Mouse (Mus musculus) forebrain, embryonic 15.5 days (tissue): ENCODE measurements at regions not wholly inside any gene's neighbourhood (a gene's known extent, or its start where the extent isn't known, plus 50 kb on each side); places are given as distances from the start of the nearest gene placed in this dataset.
A peak's percentile ranks its signal among the peaks of the same experiment; 100 is the strongest.

Experiments used
- ATAC-seq: fragments of 200-750 bp; cut with Nextera tagmentation; replicated peaks from 2 replicates; pipeline ENCODE4 v1.8.0; 2017; ENCODE audit warnings: mild to moderate bottlenecking, moderate TSS enrichment, moderate library complexity
- H3K27ac ChIP-seq: fragments of 300-500 bp; sonication (generic); replicated peaks from 2 replicates; pipeline ENCODE4 v1.5.1; 2015; ENCODE audit warnings: mild to moderate bottlenecking, inconsistent platforms
- H3K27me3 ChIP-seq: fragments of 300-500 bp; sonication (generic); 2 replicates; pipeline ENCODE4 v1.6.1; 2015; ENCODE audit warnings: inconsistent platforms
- H3K36me3 ChIP-seq: fragments of 300-500 bp; sonication (generic); 2 replicates; pipeline ENCODE4 v1.6.1; 2015; ENCODE audit warnings: mild to moderate bottlenecking, inconsistent platforms
- H3K4me1 ChIP-seq: fragments of 300-500 bp; sonication (generic); 2 replicates; pipeline ENCODE4 v1.6.1; 2015; ENCODE audit warnings: inconsistent platforms
- H3K4me2 ChIP-seq: fragments of 300-500 bp; sonication (generic); replicated peaks from 2 replicates; pipeline ENCODE4 v1.6.1; 2015; ENCODE audit warnings: mild to moderate bottlenecking, inconsistent platforms
- H3K4me3 ChIP-seq: fragments of 300-500 bp; sonication (generic); 2 replicates; pipeline ENCODE4 v1.5.1; 2015; ENCODE audit warnings: mild to moderate bottlenecking, inconsistent platforms
- H3K9ac ChIP-seq: fragments of 300-500 bp; sonication (generic); replicated peaks from 2 replicates; pipeline ENCODE4 v1.6.1; 2015; ENCODE audit warnings: mild to moderate bottlenecking, inconsistent platforms
- H3K9me3 ChIP-seq: fragments of 300-500 bp; sonication (generic); 2 replicates; pipeline ENCODE4 v1.6.1; 2016; ENCODE audit warnings: inconsistent platforms
- WGBS: fragments of 180-500 bp; shearing (Covaris S2); methylation state at CpG from one replicate; pipeline ENCODE4 v1.1.7; 2015; ENCODE audit warnings: mixed read lengths; 5-methylcytosine and 5-hydroxymethylcytosine counted together

DNA sequence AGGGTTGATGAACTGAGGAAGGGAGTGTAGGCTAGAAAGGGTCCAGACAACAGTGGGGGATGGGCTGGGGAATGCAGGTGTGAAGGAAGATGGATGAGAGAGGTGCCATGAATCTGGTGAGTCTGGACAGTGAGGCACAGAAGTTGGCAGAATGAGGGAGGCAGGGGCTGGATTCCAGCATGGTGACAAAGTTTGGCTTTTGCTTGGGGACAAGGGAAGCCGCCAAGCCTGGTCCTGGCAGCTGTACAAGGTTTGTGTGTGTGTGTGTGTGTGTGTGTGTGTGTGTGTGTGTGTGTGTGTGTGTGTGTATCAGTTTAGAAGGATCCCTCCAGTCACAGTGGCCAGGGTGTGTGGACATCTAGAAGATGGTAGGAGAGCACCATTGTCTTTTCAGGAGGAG is 270.4 kb downstream of the Rps24 start:
- Histone ChIP-seq H3K9ac (no peak overlapping the region), H3K27ac (no peak overlapping the region), H3K4me3 (no peak overlapping the region), H3K27me3 (no peaks in the 10 kb centered on the region), H3K36me3 (no peaks in the 10 kb centered on the region), H3K4me2 (no peak overlapping the region), H3K9me3 (no peaks in the 10 kb centered on the region), H3K4me1 (peaks cover 41% of the 10 kb centered on the region)
- ATAC-seq, result no peak
- WGBS, result 69% methylated on average over 1 of the region's 1 CpGs

DNA sequence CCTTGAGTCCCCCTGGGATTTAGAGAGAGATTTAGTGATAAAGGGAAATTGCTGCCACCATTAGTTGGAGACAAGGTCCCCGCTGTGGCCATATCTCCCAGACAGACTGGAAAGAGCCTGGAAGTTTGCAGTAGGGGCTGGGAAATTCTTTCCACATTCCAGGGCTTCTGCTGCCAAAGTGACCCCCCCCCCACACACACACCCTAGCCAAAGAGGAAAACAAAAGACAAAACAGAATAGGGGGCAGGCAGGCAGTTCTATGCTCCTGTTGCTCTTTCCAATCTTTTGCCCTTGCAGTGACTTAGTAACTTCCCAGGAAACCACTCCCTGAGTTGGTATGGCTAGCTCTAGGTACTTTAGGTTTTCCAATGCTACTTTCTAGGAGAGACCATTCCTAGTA is 270.9 kb downstream of the Rps24 start:
- Histone ChIP-seq H3K9ac (no peak overlapping the region), H3K9me3 (no peaks in the 10 kb centered on the region)
- WGBS, result 65% methylated on average over 1 of the region's 1 CpGs

GRCm38 (mm10) chr14:24760926-24761325 is 274.0 kb downstream of the Rps24 start:
- 42% methylated on average over 1 of the region's 1 CpGs for WGBS
- Histone ChIP-seq H3K4me1 (peaks cover 68% of the 10 kb centered on the region), H3K4me2 (no peak overlapping the region), H3K4me3 (no peak overlapping the region), H3K36me3 (no peaks in the 10 kb centered on the region), H3K9ac (no peak overlapping the region), H3K27ac (peak overlapping the region; percentile 47), H3K27me3 (no peaks in the 10 kb centered on the region), H3K9me3 (no peaks in the 10 kb centered on the region)
- ATAC-seq, result 0 out of 2 replicates have a peak, but pooled peaks have one; percentile 9

More for the DNA sequence above, 270.9 kb downstream of the Rps24 start:
- no peak overlapping the region for H3K4me2 ChIP-seq
- ATAC-seq, result no peak
- no peaks in the 10 kb centered on the region for H3K36me3 ChIP-seq
- H3K27ac ChIP-seq, result no peak overlapping the region
- no peaks in the 10 kb centered on the region for H3K27me3 ChIP-seq
- peaks cover 46% of the 10 kb centered on the region for H3K4me1 ChIP-seq
- H3K4me3 ChIP-seq, result no peak overlapping the region

- H3K27ac ChIP-seq, result peak overlapping the region; percentile 79
- no peaks in the 10 kb centered on the region for H3K36me3 ChIP-seq
- no peaks in the 10 kb centered on the region for H3K9me3 ChIP-seq
- no peak overlapping the region for H3K4me3 ChIP-seq
- H3K4me2 ChIP-seq, result no peak overlapping the region
- H3K27me3 ChIP-seq, result no peaks in the 10 kb centered on the region
- H3K9ac ChIP-seq, result no peak overlapping the region
- H3K4me1 ChIP-seq, result peaks cover 61% of the 10 kb centered on the region
- WGBS, result 17% methylated on average over 7 of the region's 7 CpGs
- peak; percentile 83 for ATAC-seq
Observed at GRCm38 (mm10) chr14:24762468-24763274, 275.7 kb downstream of the Rps24 start.

- H3K4me2 ChIP-seq, result no peak overlapping the region
- H3K4me3 ChIP-seq, result no peak overlapping the region
- 36% methylated on average over 9 of the region's 9 CpGs for WGBS
- no peaks in the 10 kb centered on the region for H3K36me3 ChIP-seq
- H3K27ac ChIP-seq, result peak overlapping the region; percentile 79
- H3K27me3 ChIP-seq, result no peaks in the 10 kb centered on the region
- peak; percentile 27 for ATAC-seq
- no peaks in the 10 kb centered on the region for H3K9me3 ChIP-seq
- no peak overlapping the region for H3K9ac ChIP-seq
- peaks cover 67% of the 10 kb centered on the region for H3K4me1 ChIP-seq
Observed at GRCm38 (mm10) chr14:24763275-24763812, 276.4 kb downstream of the Rps24 start.

- Histone ChIP-seq H3K9me3 (no peaks in the 10 kb centered on the region), H3K27me3 (no peaks in the 10 kb centered on the region), H3K36me3 (no peaks in the 10 kb centered on the region), H3K9ac (no peak overlapping the region), H3K4me3 (no peak overlapping the region), H3K27ac (peak overlapping the region; percentile 79; the same call in 1 of the 2 replicates), H3K4me1 (peaks cover 64% of the 10 kb centered on the region), H3K4me2 (no peak overlapping the region)
- no peak for ATAC-seq
- 50% methylated on average over 7 of the region's 7 CpGs for WGBS
Observed at GRCm38 (mm10) chr14:24763845-24764244, 276.9 kb downstream of the Rps24 start.

GRCm38 (mm10) chr14:24766260-24766659 is 279.3 kb downstream of the Rps24 start:
- peaks cover 66% of the 10 kb centered on the region for H3K4me1 ChIP-seq
- H3K9me3 ChIP-seq, result no peaks in the 10 kb centered on the region
- no peak overlapping the region for H3K9ac ChIP-seq
- no peak overlapping the region for H3K4me2 ChIP-seq
- no peak for ATAC-seq
- H3K4me3 ChIP-seq, result no peak overlapping the region
- no peak overlapping the region for H3K27ac ChIP-seq
- no peaks in the 10 kb centered on the region for H3K36me3 ChIP-seq
- WGBS, result 88% methylated on average over 3 of the region's 3 CpGs
- H3K27me3 ChIP-seq, result no peaks in the 10 kb centered on the region

DNA sequence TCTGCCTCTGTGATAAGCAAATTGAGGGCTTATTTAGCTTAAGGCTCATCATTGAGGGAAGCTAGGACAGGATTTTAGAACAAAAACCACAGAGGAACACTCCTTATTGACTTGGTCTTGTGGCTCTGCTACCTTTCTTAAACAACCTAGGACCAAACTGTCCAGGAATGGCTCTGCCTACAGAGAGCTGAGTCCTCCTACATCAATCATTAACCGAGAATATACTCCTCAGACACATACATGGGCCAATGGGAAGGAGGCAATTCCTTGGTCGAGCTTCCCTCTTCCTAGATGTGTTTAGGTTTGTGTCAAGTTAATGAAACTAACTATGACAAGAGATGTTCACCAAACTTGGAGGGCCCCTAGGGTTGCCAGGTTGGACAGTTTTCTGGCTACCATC is 279.8 kb downstream of the Rps24 start:
- no peak for ATAC-seq
- Histone ChIP-seq H3K27ac (no peak overlapping the region), H3K27me3 (no peaks in the 10 kb centered on the region), H3K36me3 (no peaks in the 10 kb centered on the region), H3K4me2 (no peak overlapping the region), H3K4me3 (no peak overlapping the region), H3K4me1 (peaks cover 66% of the 10 kb centered on the region), H3K9me3 (no peaks in the 10 kb centered on the region), H3K9ac (no peak overlapping the region)
- 85% methylated on average over 2 of the region's 2 CpGs for WGBS

- no peak overlapping the region for H3K27ac ChIP-seq
- peaks cover 66% of the 10 kb centered on the region for H3K4me1 ChIP-seq
- H3K9me3 ChIP-seq, result no peaks in the 10 kb centered on the region
- 83% methylated on average over 5 of the region's 5 CpGs for WGBS
- H3K4me3 ChIP-seq, result no peak overlapping the region
- no peaks in the 10 kb centered on the region for H3K27me3 ChIP-seq
- H3K36me3 ChIP-seq, result no peaks in the 10 kb centered on the region
- ATAC-seq, result no peak
- no peak overlapping the region for H3K9ac ChIP-seq
- H3K4me2 ChIP-seq, result no peak overlapping the region
Observed at GRCm38 (mm10) chr14:24767316-24767715, 280.4 kb downstream of the Rps24 start.

GRCm38 (mm10) chr14:24767964-24768363 is 281.0 kb downstream of the Rps24 start:
- no peak overlapping the region for H3K9ac ChIP-seq
- H3K4me1 ChIP-seq, result peaks cover 60% of the 10 kb centered on the region
- no peak overlapping the region for H3K27ac ChIP-seq
- H3K9me3 ChIP-seq, result no peaks in the 10 kb centered on the region
- no peak overlapping the region for H3K4me3 ChIP-seq
- 75% methylated on average over 5 of the region's 5 CpGs for WGBS
- no peaks in the 10 kb centered on the region for H3K36me3 ChIP-seq
- no peaks in the 10 kb centered on the region for H3K27me3 ChIP-seq
- no peak for ATAC-seq
- H3K4me2 ChIP-seq, result no peak overlapping the region

- no peak overlapping the region for H3K9ac ChIP-seq
- no peaks in the 10 kb centered on the region for H3K36me3 ChIP-seq
- no peak overlapping the region for H3K4me3 ChIP-seq
- no peaks in the 10 kb centered on the region for H3K9me3 ChIP-seq
- no peak overlapping the region for H3K27ac ChIP-seq
- H3K27me3 ChIP-seq, result no peaks in the 10 kb centered on the region
- peaks cover 47% of the 10 kb centered on the region for H3K4me1 ChIP-seq
- 63% methylated on average over 3 of the region's 3 CpGs for WGBS
- H3K4me2 ChIP-seq, result no peak overlapping the region
- ATAC-seq, result no peak
Observed at GRCm38 (mm10) chr14:24769451-24769850, 282.5 kb downstream of the Rps24 start.

DNA sequence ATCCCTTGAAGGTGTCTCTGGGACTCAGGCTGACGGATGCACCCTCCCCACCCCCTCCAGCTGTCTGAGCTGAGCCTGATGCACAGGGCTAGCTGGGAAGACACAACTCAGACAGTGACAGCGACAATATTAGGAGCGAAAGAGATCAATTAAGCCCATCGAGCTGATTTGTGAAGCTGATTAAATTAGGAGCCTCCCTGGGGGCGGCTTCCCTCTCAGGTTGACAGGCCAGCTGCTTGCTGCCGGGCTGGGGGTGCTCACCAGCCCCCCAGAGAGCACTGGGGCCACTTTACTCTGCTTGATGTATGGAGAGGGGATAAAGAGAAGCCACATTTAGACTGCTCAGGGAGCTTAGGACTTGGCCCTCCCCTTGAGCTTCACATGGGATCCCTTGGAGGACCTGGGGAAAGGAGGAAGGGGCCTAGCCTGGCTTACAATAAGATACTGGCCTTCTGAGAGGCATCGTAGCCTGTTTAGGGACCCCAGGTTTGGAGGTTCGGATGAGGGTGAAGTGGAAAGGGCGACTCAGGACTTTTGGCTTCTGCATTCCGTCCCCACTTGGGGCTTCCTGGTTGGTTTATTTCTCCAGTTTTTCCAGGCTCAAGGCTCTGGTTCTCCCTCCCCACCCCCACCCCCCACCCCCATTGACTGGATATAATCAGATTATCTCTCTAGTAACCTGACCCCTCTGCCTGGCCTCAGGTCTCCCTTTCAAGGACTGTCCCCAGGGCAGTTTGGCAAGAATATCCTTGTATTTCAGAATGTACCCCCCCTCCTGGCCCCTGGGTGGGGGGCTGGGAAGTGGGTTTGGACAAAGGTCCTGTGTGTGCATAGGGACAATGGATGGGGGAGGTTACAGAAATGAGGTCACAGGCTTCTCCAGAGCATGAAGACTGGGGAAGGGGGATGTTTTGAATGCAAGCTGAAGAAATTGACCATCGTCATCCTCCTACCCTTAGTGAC is 283.4 kb downstream of the Rps24 start:
- H3K9ac ChIP-seq, result no peak overlapping the region
- H3K4me2 ChIP-seq, result no peak overlapping the region
- H3K9me3 ChIP-seq, result no peaks in the 10 kb centered on the region
- no peaks in the 10 kb centered on the region for H3K36me3 ChIP-seq
- H3K4me1 ChIP-seq, result peaks cover 38% of the 10 kb centered on the region
- ATAC-seq, result no peak
- 19% methylated on average over 11 of the region's 11 CpGs for WGBS
- H3K4me3 ChIP-seq, result no peak overlapping the region
- H3K27me3 ChIP-seq, result no peaks in the 10 kb centered on the region
- no peak overlapping the region for H3K27ac ChIP-seq
